Mouse (Mus musculus) myocyte (in vitro differentiated cells): ENCODE data around the gene Commd8. TPM values are rescaled to one million over a fixed set of nuclear protein-coding genes. Genes with fewer than 3 reads are reported as not detected.
A peak's percentile ranks its signal among the peaks of the same experiment; 100 is the strongest.

Experiments used
- H3K27me3 ChIP-seq: one replicate; pipeline ENCODE4 v1.6.1; 2011; ENCODE audit not compliant: control insufficient read depth, insufficient read depth, insufficient read length
- H3K36me3 ChIP-seq: one replicate; pipeline ENCODE4 v1.6.1; 2011; ENCODE audit not compliant: control insufficient read depth, insufficient read depth
- H3K4me2 ChIP-seq: one replicate; pipeline ENCODE4 v1.6.1; 2011; ENCODE audit warnings: low read depth, control low read depth
- H3K4me3 ChIP-seq: one replicate; pipeline ENCODE4 v1.5.1; 2011; ENCODE audit warnings: mild to moderate bottlenecking, control low read depth, moderate library complexity
- H3K79me2 ChIP-seq: one replicate; pipeline ENCODE4 v1.6.1; 2011; ENCODE audit not compliant: control insufficient read depth, insufficient read depth
- H3ac ChIP-seq: one replicate; pipeline ENCODE4 v1.6.1; 2011; ENCODE audit not compliant: control insufficient read depth, insufficient read length
- CEBPB ChIP-seq: IDR thresholded peaks from 2 replicates; pipeline ENCODE4 v1.6.1; 2011; ENCODE audit warnings: mild to moderate bottlenecking, moderate library complexity; ENCODE audit not compliant: poor library complexity, insufficient read depth, severe bottlenecking
- E2F4 ChIP-seq: IDR thresholded peaks from one replicate; pipeline ENCODE4 v1.6.1; 2011; ENCODE audit warnings: mild to moderate bottlenecking, control low read depth, moderate library complexity; ENCODE audit not compliant: insufficient read depth
- MAX ChIP-seq: IDR thresholded peaks from one replicate; pipeline ENCODE4 v1.6.1; 2011; ENCODE audit warnings: low read depth, mild to moderate bottlenecking, control low read depth
- MYOD1 ChIP-seq, 3 experiments: IDR thresholded peaks; one replicate each; pipeline ENCODE4 v1.6.1; 2011; ENCODE audit warnings: control low read depth in 2 of 3, low read depth in 2 of 3, mild to moderate bottlenecking in 2 of 3, moderate library complexity in 1 of 3; ENCODE audit not compliant: insufficient read length in 2 of 3, control insufficient read depth in 1 of 3
- MYOG ChIP-seq, 3 experiments: IDR thresholded peaks; one replicate each; pipeline ENCODE4 v1.6.1; 2011; ENCODE audit warnings: control low read depth in 2 of 3, low read depth in 2 of 3, mild to moderate bottlenecking in 2 of 3; ENCODE audit not compliant: insufficient read length in 2 of 3, control insufficient read depth in 1 of 3, insufficient read depth in 1 of 3
- POLR2A ChIP-seq: IDR thresholded peaks from one replicate; pipeline ENCODE4 v1.6.1; 2011; ENCODE audit warnings: low read depth, mild to moderate bottlenecking, control low read depth, moderate library complexity; ENCODE audit not compliant: insufficient read length
- POLR2AphosphoS2 ChIP-seq: IDR thresholded peaks from one replicate; pipeline ENCODE4 v1.6.1; 2011; ENCODE audit warnings: low read depth, control low read depth; ENCODE audit not compliant: insufficient read length
- REST ChIP-seq: IDR thresholded peaks from one replicate; pipeline ENCODE4 v1.6.1; 2011; ENCODE audit warnings: mild to moderate bottlenecking, control low read depth, moderate library complexity; ENCODE audit not compliant: insufficient read depth, insufficient read length
- SRF ChIP-seq: IDR thresholded peaks from one replicate; pipeline ENCODE4 v1.6.1; 2011; ENCODE audit warnings: low read depth; ENCODE audit not compliant: control insufficient read depth, insufficient read length
- TCF12 ChIP-seq: IDR thresholded peaks from one replicate; pipeline ENCODE4 v1.6.1; 2011; ENCODE audit warnings: mild to moderate bottlenecking, control low read depth; ENCODE audit not compliant: poor library complexity, insufficient read depth, severe bottlenecking
- TCF3 ChIP-seq: IDR thresholded peaks from one replicate; pipeline ENCODE4 v1.6.1; 2011; ENCODE audit warnings: low read depth, control low read depth; ENCODE audit not compliant: insufficient read length
- USF1 ChIP-seq: IDR thresholded peaks from one replicate; pipeline ENCODE4 v1.6.1; 2011; ENCODE audit warnings: low read depth, mild to moderate bottlenecking, control low read depth, moderate library complexity
- polyA plus RNA-seq: library from polyadenylated mRNA; unstranded; fragments of >200 nt; fragmentation: generic; extraction: Trizol; gene quantifications from one replicate; pipeline ENCODE4 v1.2.1, GENCODE M21; 2012; ENCODE audit warnings: missing spikeins

Gene Commd8
- polyA plus RNA-seq, 1 experiment, result 19.8 TPM

DNA sequence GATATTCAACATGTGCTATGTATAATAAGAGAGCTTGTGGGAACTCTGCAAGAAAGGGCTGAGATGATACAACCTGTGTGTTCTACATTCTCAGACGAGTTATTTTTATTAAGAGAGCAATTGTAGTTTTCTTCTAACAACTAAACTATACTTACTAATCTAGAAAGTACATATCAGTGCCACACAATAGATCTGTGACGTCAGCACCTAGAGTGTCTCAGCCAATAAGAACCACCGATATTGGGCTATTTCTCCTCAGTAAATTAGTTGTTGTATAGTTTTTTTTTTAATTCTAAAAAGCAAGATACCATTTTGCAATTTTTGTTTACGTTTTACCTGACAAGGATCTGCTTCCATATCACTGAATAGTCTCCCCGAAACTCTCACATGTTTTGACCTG lies 37.3 kb upstream of the Commd8 start:
- H3K36me3 ChIP-seq, result no peaks in the 10 kb centered on the region
- TF ChIP-seq POLR2AphosphoS2 (no peak), MAX (no peak), SRF (no peak), MYOD1 (IDR thresholded peaks at IDR 0.05; ENCODE audit: control insufficient read depth in 1 of 3, insufficient read length in 2 of 3, low read depth in 2 of 3) (no peak), TCF12 (no peak), REST (no peak), CEBPB (no peak), MYOG (IDR thresholded peaks at IDR 0.05; ENCODE audit: control insufficient read depth in 1 of 3, insufficient read depth in 1 of 3, insufficient read length in 2 of 3, low read depth in 2 of 3) (no peak), TCF3 (no peak), POLR2A (no peak), USF1 (no peak), E2F4 (no peak)
- no peaks in the 10 kb centered on the region for H3K79me2 ChIP-seq
- H3K27me3 ChIP-seq, result no peaks in the 10 kb centered on the region
- H3K4me2 ChIP-seq, result no peak overlapping the region
- no peak overlapping the region for H3K4me3 ChIP-seq
- H3ac ChIP-seq, result no peak overlapping the region

DNA sequence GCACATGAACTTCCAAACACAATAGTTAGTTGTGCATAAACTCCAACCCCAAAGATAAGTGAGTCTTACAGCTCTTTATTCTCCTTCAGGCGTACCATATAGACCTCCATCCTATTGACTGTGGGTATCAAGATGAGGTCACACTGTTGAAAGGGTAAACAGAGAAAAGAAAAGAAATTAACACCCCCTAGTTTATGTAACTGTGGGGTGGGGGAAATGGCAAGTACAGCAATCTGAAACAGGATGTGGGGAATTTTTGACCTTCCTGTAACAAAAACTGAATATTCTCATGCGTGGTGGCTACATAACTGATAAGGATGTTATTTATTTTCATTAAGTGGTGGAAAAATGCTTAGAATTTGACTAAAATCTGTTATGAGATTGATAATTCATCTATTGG lies 36.5 kb upstream of the Commd8 start:
- Histone ChIP-seq H3K36me3 (no peaks in the 10 kb centered on the region), H3K79me2 (no peaks in the 10 kb centered on the region), H3ac (no peak overlapping the region), H3K4me2 (peak overlapping the region; percentile 94), H3K27me3 (no peaks in the 10 kb centered on the region), H3K4me3 (peak overlapping the region; percentile 60)
- TF ChIP-seq CEBPB (no peak), SRF (no peak), MYOG (IDR thresholded peaks at IDR 0.05; ENCODE audit: control insufficient read depth in 1 of 3, insufficient read depth in 1 of 3, insufficient read length in 2 of 3, low read depth in 2 of 3) (no peak), E2F4 (no peak), TCF12 (no peak)

DNA sequence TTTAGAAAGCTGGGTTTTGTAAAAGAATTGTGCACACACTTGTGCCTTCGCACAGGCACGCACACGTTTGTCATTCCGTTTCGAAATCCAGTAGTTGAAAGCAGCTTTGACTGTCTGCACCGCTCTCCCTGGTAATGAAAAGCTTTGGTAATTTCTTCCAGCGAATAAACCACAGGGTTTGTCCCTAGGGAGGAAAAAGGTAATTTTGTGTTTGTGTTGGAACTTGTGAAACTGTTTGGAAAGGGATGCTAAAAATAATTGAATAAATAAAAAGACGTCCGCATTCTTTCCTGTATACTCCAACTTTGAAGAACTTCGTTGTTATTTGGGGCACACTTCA lies 35.7 kb upstream of the Commd8 start:
- Histone ChIP-seq H3K4me2 (peak overlapping the region; percentile 94), H3K79me2 (no peaks in the 10 kb centered on the region), H3K27me3 (no peaks in the 10 kb centered on the region), H3K4me3 (peak overlapping the region; percentile 60), H3ac (no peak overlapping the region), H3K36me3 (no peaks in the 10 kb centered on the region)
- no peak for TF ChIP-seq E2F4
- no peak for TF ChIP-seq POLR2AphosphoS2
- no peak for TF ChIP-seq TCF12
- TF ChIP-seq TCF3, result no peak
- TF ChIP-seq MAX, result no peak
- TF ChIP-seq REST, result no peak

DNA sequence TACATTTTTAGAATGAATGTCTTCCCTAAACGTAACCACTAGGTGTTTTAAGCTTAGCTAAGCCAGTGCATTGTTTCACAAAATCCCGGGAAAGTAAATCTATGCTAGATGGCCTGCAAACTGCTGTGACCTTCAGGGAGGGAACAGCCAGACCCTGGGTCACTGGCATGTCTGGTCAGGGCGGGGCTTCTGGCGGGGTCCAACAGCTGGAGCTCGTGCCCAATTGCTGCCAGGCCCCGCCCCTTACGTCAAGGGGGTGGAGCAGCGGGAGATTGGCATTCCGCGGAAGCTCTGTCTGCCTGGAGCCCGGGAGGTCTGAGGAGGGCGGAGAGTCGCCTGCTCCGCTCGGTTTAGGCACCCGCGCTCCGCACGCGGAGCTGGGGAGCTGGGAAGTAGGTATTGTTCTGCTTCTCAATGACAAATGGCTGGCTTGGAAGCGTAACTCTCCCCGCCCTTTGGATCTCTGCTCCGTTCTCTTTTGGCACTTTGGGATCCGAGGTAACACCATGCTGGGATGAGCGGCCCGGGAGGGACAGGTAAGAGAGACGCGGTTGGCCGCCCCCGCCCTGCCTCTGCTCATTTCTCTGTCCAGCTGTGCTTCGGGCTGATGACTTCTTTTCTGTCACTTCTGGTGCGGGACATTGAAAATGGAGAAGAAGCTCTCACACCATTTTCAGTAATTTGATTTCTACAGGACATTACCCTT lies 35.2 kb upstream of the Commd8 start:
- H3K4me3 ChIP-seq, result peak overlapping the region; percentile 60
- no peaks in the 10 kb centered on the region for H3K36me3 ChIP-seq
- H3K27me3 ChIP-seq, result no peaks in the 10 kb centered on the region
- H3K4me2 ChIP-seq, result peak overlapping the region; percentile 94
- no peaks in the 10 kb centered on the region for H3K79me2 ChIP-seq
- peak; percentile 43 to 79 (median 60) for TF ChIP-seq MYOG (IDR thresholded peaks at IDR 0.05; ENCODE audit: control insufficient read depth in 1 of 3, insufficient read depth in 1 of 3, insufficient read length in 2 of 3, low read depth in 2 of 3)
- no peak for TF ChIP-seq USF1
- TF ChIP-seq POLR2A, result peak; percentile 83
- no peak for TF ChIP-seq TCF3
- TF ChIP-seq POLR2AphosphoS2, result peak; percentile 66
- no peak for TF ChIP-seq CEBPB
- TF ChIP-seq MYOD1 (IDR thresholded peaks at IDR 0.05; ENCODE audit: control insufficient read depth in 1 of 3, insufficient read length in 2 of 3, low read depth in 2 of 3), result peak in 2 of 3 experiments; percentile 43 to 72
- no peak overlapping the region for H3ac ChIP-seq

DNA sequence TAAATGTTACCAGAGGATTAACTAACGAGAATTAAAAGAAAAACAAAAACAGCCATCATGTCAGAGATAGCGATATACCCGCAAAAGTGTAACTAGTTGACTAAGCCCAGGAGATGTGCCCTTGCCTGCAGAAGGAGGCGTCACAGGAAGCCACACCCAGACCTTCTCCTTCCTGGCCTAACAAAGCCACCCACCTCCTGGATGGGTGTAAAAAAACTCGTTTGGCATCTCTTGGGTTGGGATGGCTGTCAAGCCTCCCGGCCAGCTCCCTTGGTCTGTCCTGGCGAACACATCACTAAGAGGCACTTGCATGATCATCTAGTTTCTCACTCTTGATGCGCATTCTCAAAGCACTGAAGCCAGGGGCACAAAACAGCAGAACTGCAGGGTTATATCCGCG lies 34.0 kb upstream of the Commd8 start:
- Histone ChIP-seq H3ac (no peak overlapping the region), H3K27me3 (no peaks in the 10 kb centered on the region), H3K79me2 (no peaks in the 10 kb centered on the region), H3K4me2 (peak overlapping the region; percentile 38), H3K4me3 (no peak overlapping the region), H3K36me3 (no peaks in the 10 kb centered on the region)
- TF ChIP-seq TCF3 (no peak), TCF12 (no peak), MAX (no peak), MYOD1 (IDR thresholded peaks at IDR 0.05; ENCODE audit: control insufficient read depth in 1 of 3, insufficient read length in 2 of 3, low read depth in 2 of 3) (no peak), POLR2AphosphoS2 (no peak), REST (no peak), POLR2A (no peak), SRF (no peak), USF1 (no peak)
